Mouse (Mus musculus): ENCODE measurements around the gene Olfr780. TPM values are rescaled to one million over a fixed set of nuclear protein-coding genes. Genes with fewer than 3 reads are reported as not detected.
"Not testable (repeated sequence)": the region's sequence is repeated elsewhere in the genome, so short reads cannot be mapped to it uniquely, and the experiment has no call there.

Olfr780 gene
- not detected in 2 replicates for polyA plus RNA-seq (2015; fragmentation: Nextera tagmentation; extraction: Ambion mirVana)

DNA sequence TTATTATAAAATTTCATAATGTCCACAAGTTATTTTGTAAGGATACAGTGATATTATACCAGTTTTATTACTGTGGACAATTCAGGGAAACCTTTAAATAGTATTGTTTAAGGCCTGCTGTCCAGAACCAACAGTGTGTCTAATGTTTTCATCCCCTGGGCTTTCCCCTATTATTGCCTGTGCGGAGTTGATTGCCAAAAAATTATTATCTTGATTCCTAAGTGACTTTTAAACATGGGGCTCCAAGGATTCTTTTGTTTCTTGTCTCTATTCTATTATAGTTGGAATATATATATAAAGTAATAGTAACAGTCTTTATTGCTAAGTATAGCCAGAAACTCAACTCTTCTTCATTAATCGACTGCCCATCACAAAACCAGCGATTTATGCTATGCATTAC lies at the start of gene Olfr780:
TSS of gene Olfr780 (plus strand) at position 301 of the 400 bp plus-strand sequence.
- H3K9me3 ChIP-seq: no peaks in the 10 kb centered on the region
- H3K27ac ChIP-seq (replicated peaks): no peak within 1 kb of the TSS
- no peak within 1 kb of the TSS for H3K4me2 ChIP-seq
- H3K4me3 ChIP-seq: no peak within 1 kb of the TSS
- H3K36me3 ChIP-seq: no peaks in the 10 kb centered on the region
- H3K4me1 ChIP-seq (replicated peaks): no peaks in the 10 kb centered on the region
- 80% methylated on average over 3 of the region's 3 CpGs for WGBS
- H3K27me3 ChIP-seq: no peaks in the 10 kb centered on the region
- no peak for ATAC-seq (ENCODE audit: low read depth)
- no peak within 1 kb of the TSS for H3K9ac ChIP-seq

DNA sequence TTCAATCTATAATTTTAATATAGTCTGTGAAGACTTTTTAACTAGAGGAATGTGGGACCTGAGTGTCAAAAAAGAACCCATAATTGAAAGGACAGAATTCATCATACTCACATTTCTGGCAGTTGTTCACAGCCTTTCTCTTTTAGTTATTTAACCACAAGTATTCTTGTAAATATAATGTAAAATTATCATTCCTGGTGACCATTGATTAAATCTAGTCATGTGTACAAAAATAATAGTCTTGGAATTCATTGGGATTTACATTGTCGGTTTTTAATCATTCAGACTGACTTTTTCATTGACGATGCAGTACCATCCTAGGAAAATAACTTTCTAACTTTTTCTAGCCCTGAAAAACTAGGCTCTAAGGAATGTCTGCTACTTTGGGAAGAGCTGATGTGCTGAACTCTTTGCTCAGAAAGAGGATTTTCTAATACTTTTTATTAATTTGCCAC lies 46.8 kb upstream of the Olfr780 start, which contains the start of gene Olfr777:
TSS of gene Olfr777 (minus strand) at position 405 of the 455 bp plus-strand sequence.
- Histone ChIP-seq H3K27ac (replicated peaks) (no peak within 1 kb of the TSS), H3K4me1 (replicated peaks) (no peaks in the 10 kb centered on the region), H3K36me3 (no peaks in the 10 kb centered on the region), H3K9me3 (no peaks in the 10 kb centered on the region), H3K4me2 (no peak within 1 kb of the TSS), H3K4me3 (no peak within 1 kb of the TSS), H3K9ac (no peak within 1 kb of the TSS), H3K27me3 (no peaks in the 10 kb centered on the region)
- 93% methylated on average over 2 of the region's 2 CpGs for WGBS
- no peak for ATAC-seq (ENCODE audit: low read depth)

DNA sequence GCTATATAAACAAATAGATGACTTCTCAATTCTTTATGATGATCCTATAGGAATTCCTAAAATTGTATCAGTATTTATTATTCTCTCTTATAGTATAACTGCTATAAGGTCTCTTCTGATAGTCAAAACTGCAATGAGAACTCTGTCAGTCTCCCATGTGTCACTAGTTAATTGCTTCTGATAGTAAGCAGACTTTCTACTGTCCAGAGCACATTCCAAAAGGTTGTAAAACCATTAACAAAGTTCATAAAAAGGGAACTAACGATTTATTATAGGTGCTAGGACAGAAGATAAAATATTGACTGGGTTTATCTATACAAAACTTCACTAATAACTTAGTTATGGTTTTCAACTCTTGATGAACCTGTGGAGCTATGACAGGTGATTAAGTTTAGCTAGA lies 4.9 kb upstream of the Olfr780 start:
- not testable (repeated sequence) for H3K36me3 ChIP-seq; H3K27me3 ChIP-seq; H3K27ac ChIP-seq (replicated peaks); H3K4me2 ChIP-seq; H3K4me1 ChIP-seq (replicated peaks); H3K4me3 ChIP-seq; ATAC-seq (ENCODE audit: low read depth); H3K9me3 ChIP-seq; H3K9ac ChIP-seq
- 69% methylated on average over 1 of the region's 1 CpGs for WGBS

DNA sequence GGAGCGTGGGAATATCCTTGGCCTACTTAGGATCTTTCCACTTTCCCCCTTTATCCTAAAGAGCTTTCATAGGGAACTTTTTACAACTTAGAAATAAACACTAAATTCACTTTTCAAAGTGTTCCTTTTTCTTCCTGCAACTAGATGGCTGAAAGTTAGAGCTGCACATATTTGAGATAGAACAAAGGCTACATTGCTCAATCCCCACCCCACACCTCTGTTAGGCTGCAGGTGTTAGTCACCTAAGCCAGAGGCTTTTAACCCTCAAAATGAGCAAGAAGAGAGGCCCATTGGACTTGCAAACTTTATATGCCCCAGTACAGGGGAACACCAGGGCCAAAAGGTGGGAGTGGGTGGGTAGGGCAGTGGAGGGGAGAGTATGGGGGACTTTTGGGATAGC lies 4.4 kb upstream of the Olfr780 start:
- no CpG with 5 or more reads among the region's 1 CpGs for WGBS
- H3K4me3 ChIP-seq; H3K36me3 ChIP-seq; H3K4me1 ChIP-seq (replicated peaks); H3K9ac ChIP-seq; H3K27ac ChIP-seq (replicated peaks); ATAC-seq (ENCODE audit: low read depth); H3K4me2 ChIP-seq; H3K27me3 ChIP-seq; H3K9me3 ChIP-seq: not testable (repeated sequence)

DNA sequence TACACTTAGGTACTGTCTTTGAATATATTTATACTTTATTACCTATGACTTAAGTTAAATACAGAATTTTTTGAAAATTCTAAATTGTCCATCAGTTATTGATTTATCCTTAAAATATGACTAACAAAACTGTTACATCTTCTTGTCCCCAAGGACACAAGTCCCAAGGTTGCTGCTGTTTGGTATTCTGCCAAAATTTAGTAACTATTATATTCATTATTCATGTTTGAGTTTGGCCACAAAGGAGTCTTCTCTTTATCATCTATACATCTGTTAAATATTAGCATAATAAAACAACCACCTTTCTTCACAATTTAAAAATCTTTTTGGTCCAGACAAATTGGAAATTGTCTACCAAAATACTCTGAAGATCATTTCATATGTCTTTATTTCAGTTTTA lies 10.6 kb downstream of the Olfr780 start, which contains the start of gene Olfr781:
TSS of gene Olfr781 (plus strand) at position 301 of the 400 bp plus-strand sequence.
- no peak within 1 kb of the TSS for H3K4me3 ChIP-seq

DNA sequence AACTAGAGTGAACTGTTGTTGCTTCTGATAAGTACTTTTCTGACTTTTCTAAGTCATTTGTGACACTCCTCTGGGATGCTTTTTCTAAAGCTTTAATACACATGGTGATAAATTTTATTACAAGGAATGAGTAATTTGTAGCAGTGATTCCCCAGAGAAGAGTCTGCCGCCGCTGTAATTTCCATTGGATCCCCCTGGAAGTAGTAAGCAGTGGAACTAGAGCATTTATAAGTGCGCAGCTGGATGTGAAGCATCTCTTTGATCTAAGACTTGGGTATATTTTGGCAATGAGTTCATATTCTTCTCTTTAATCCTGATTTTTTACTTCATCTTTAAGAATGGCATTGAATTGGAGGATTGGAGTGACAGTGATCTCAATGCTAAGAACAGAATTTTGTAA lies 30.6 kb downstream of the Olfr780 start, which contains the start of gene Olfr782:
TSS of gene Olfr782 (plus strand) at position 301 of the 400 bp plus-strand sequence.
- no peak within 1 kb of the TSS for H3K27ac ChIP-seq (replicated peaks)
- no peaks in the 10 kb centered on the region for H3K27me3 ChIP-seq
- no peaks in the 10 kb centered on the region for H3K9me3 ChIP-seq
- no peak within 1 kb of the TSS for H3K9ac ChIP-seq
- no peak for ATAC-seq (ENCODE audit: low read depth)
- no peaks in the 10 kb centered on the region for H3K36me3 ChIP-seq
- no peak within 1 kb of the TSS for H3K4me3 ChIP-seq
- H3K4me2 ChIP-seq: no peak within 1 kb of the TSS
- 80% methylated on average over 3 of the region's 3 CpGs for WGBS
- H3K4me1 ChIP-seq (replicated peaks): no peaks in the 10 kb centered on the region

More for the DNA sequence above, 10.6 kb downstream of the Olfr780 start, which contains the start of gene Olfr781:
- Histone ChIP-seq H3K36me3 (no peaks in the 10 kb centered on the region), H3K4me1 (replicated peaks) (no peaks in the 10 kb centered on the region), H3K9ac (no peak within 1 kb of the TSS), H3K27ac (replicated peaks) (no peak within 1 kb of the TSS), H3K9me3 (peaks cover 5% of the 10 kb centered on the region; the same call in 1 of the 2 replicates), H3K27me3 (no peaks in the 10 kb centered on the region), H3K4me2 (no peak within 1 kb of the TSS)
- ATAC-seq (ENCODE audit: low read depth): no peak

DNA sequence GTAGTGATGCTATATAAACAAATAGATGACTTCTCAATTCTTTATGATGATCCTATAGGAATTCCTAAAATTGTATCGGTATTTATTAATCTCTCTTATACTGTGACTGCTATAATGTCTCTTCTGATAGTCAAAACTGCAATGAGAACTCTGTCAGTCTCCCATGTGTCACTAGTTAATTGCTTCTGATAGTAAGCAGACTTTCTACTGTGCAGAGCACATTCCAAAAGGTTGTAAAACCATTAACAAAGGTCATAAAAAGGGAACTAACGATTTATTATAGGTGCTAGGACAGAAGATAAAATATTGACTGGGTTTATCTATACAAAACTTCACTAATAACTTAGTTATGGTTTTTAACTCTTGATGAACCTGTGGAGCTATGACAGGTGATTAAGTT lies 34.6 kb downstream of the Olfr780 start:
- H3K27me3 ChIP-seq; H3K27ac ChIP-seq (replicated peaks); H3K4me2 ChIP-seq; H3K9ac ChIP-seq; H3K4me1 ChIP-seq (replicated peaks); H3K36me3 ChIP-seq; H3K9me3 ChIP-seq; H3K4me3 ChIP-seq; ATAC-seq (ENCODE audit: low read depth): not testable (repeated sequence)
- WGBS: 69% methylated on average over 2 of the region's 2 CpGs

DNA sequence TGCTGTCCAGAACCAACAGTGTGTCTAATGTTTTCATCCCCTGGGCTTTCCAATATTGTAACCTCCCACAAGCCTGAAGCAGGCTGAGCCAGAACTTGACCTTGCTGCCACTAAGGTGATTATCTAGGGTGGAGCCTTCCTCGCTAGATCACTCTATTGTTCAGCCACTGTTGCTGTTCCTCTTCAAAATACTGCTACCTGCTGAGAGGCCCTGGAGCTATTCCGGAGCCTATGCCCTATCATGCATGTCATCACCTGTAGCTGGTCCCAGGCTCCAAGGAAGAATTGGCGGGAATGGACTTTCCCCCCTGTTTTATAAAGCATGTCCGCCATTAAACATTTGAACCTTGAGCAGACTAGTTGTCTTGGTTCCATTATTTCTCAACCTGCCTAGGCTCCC lies 38.6 kb downstream of the Olfr780 start:
- H3K4me1 ChIP-seq (replicated peaks); ATAC-seq (ENCODE audit: low read depth); H3K4me3 ChIP-seq; H3K27ac ChIP-seq (replicated peaks); H3K36me3 ChIP-seq; H3K27me3 ChIP-seq; H3K9ac ChIP-seq; H3K9me3 ChIP-seq; H3K4me2 ChIP-seq: not testable (repeated sequence)
- 85% methylated on average over 4 of the region's 4 CpGs for WGBS

DNA sequence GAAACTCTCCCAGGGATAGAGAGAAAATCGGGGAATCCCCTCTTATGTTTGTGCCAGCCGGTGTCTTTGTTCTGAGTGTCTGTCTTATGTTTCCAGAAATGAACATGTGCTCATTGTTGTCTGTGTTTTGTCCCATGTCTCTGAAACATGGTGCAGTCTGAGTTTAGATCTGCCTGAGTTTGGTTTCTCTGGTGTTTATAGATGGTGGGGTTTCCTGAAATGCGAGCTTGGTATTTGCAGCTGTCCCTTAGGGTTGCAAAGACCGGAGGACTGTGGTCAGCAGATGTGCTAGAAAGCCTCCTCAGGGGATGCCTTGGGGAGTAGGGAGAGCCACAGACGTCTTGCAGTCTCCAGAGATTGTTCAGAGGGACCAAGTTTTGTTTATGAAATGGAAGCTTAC lies 39.4 kb downstream of the Olfr780 start:
- no peak for ATAC-seq (ENCODE audit: low read depth)
- 81% methylated on average over 5 of the region's 5 CpGs for whole genome bisulfite sequencing
- Histone ChIP-seq H3K27ac (replicated peaks) (no peak overlapping the region), H3K27me3 (no peaks in the 10 kb centered on the region), H3K4me3 (no peak overlapping the region), H3K9ac (no peak overlapping the region), H3K9me3 (no peaks in the 10 kb centered on the region), H3K4me1 (replicated peaks) (no peaks in the 10 kb centered on the region), H3K36me3 (no peaks in the 10 kb centered on the region), H3K4me2 (no peak overlapping the region)

Other genes with a start within 250 kb of the Olfr780 start
- not detected in 2 replicates for gene Olfr766-ps1, start 249.1 kb upstream of the Olfr780 start, polyA plus RNA-seq (2015; fragmentation: Nextera tagmentation; extraction: Ambion mirVana)
- gene Olfr767, start 235.2 kb upstream of the Olfr780 start, polyA plus RNA-seq (2015; fragmentation: Nextera tagmentation; extraction: Ambion mirVana): not detected in 2 replicates
- gene Olfr768, start 218.7 kb upstream of the Olfr780 start, polyA plus RNA-seq (2015; fragmentation: Nextera tagmentation; extraction: Ambion mirVana): not detected in 2 replicates
- gene Olfr769, start 200.3 kb upstream of the Olfr780 start, polyA plus RNA-seq (2015; fragmentation: Nextera tagmentation; extraction: Ambion mirVana): not detected in 2 replicates
- gene Olfr770, start 179.1 kb upstream of the Olfr780 start, polyA plus RNA-seq (2015; fragmentation: Nextera tagmentation; extraction: Ambion mirVana): not detected in 2 replicates
- not detected in 2 replicates for gene Olfr771, start 153.4 kb upstream of the Olfr780 start, polyA plus RNA-seq (2015; fragmentation: Nextera tagmentation; extraction: Ambion mirVana)
- not detected in 2 replicates for gene Olfr772, start 140.2 kb upstream of the Olfr780 start, polyA plus RNA-seq (2015; fragmentation: Nextera tagmentation; extraction: Ambion mirVana)
- not detected in 2 replicates for gene Olfr773, start 130.7 kb upstream of the Olfr780 start, polyA plus RNA-seq (2015; fragmentation: Nextera tagmentation; extraction: Ambion mirVana)
- gene Olfr774, start 81.9 kb upstream of the Olfr780 start, polyA plus RNA-seq (2015; fragmentation: Nextera tagmentation; extraction: Ambion mirVana): not detected in 2 replicates
- gene Olfr775, start 69.7 kb upstream of the Olfr780 start, polyA plus RNA-seq (2015; fragmentation: Nextera tagmentation; extraction: Ambion mirVana): not detected in 2 replicates
- gene Olfr776, start 59.0 kb upstream of the Olfr780 start, polyA plus RNA-seq (2015; fragmentation: Nextera tagmentation; extraction: Ambion mirVana): not detected in 2 replicates
- not detected in 2 replicates for gene Olfr777, start 46.6 kb upstream of the Olfr780 start, polyA plus RNA-seq (2015; fragmentation: Nextera tagmentation; extraction: Ambion mirVana)
- not detected in 2 replicates for gene Olfr781, start 10.7 kb downstream of the Olfr780 start, polyA plus RNA-seq (2015; fragmentation: Nextera tagmentation; extraction: Ambion mirVana)
- not detected in 2 replicates for gene Olfr782, start 30.7 kb downstream of the Olfr780 start, polyA plus RNA-seq (2015; fragmentation: Nextera tagmentation; extraction: Ambion mirVana)
- 0.08 TPM in 1 of 2 replicates, not detected in the other for gene Olfr784, start 66.0 kb downstream of the Olfr780 start, polyA plus RNA-seq (2015; fragmentation: Nextera tagmentation; extraction: Ambion mirVana)
- not detected in 2 replicates for gene Olfr785, start 87.3 kb downstream of the Olfr780 start, polyA plus RNA-seq (2015; fragmentation: Nextera tagmentation; extraction: Ambion mirVana)
- not detected in 2 replicates for gene Olfr786, start 109.2 kb downstream of the Olfr780 start, polyA plus RNA-seq (2015; fragmentation: Nextera tagmentation; extraction: Ambion mirVana)
- gene Olfr787, start 143.7 kb downstream of the Olfr780 start, polyA plus RNA-seq (2015; fragmentation: Nextera tagmentation; extraction: Ambion mirVana): 0.14 TPM in 1 of 2 replicates, not detected in the other
- not detected in 2 replicates for gene Olfr788, start 152.9 kb downstream of the Olfr780 start, polyA plus RNA-seq (2015; fragmentation: Nextera tagmentation; extraction: Ambion mirVana)
- gene Olfr789, start 166.6 kb downstream of the Olfr780 start, polyA plus RNA-seq (2015; fragmentation: Nextera tagmentation; extraction: Ambion mirVana): not detected in 2 replicates
- not detected in 2 replicates for gene Olfr790, start 180.4 kb downstream of the Olfr780 start, polyA plus RNA-seq (2015; fragmentation: Nextera tagmentation; extraction: Ambion mirVana)
- not detected in 2 replicates for gene Olfr791, start 203.7 kb downstream of the Olfr780 start, polyA plus RNA-seq (2015; fragmentation: Nextera tagmentation; extraction: Ambion mirVana)
- not detected in 2 replicates for gene Olfr792, start 221.0 kb downstream of the Olfr780 start, polyA plus RNA-seq (2015; fragmentation: Nextera tagmentation; extraction: Ambion mirVana)
- gene Olfr794, start 249.5 kb downstream of the Olfr780 start, polyA plus RNA-seq (2015; fragmentation: Nextera tagmentation; extraction: Ambion mirVana): not detected in 2 replicates

All from neural tube, embryonic 13.5 days (tissue).